In the genomic region with DNA sequence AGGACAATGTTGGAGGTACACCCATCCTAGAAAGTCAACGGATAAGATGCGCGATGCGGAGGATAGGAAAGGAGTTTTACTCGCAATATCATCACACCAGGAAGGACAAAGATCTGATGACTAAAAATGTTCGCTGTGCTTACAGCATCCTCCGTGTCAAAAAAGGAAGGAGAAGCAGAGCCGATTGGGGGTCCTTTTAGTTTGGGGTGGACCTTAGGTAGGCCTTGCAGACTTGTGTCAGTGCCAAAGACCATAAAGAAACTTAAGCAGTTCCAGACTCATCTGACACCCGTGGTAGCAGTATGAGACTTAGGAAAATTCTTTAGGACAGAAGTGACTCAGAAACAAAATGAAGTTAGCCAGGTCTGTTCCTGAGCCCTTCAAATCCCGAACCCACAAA, we compare ENCODE assay signal across 12 mouse cellular contexts. TPM values are rescaled to one million over a fixed set of nuclear protein-coding genes. Genes with fewer than 3 reads are reported as not detected.
DNase-seq lines count a peak whose midpoint lies in the region; ATAC-seq and TF ChIP-seq lines count a peak whose summit lies in the region.
"Not testable (repeated sequence)": the region's sequence is repeated elsewhere in the genome, so short reads cannot be mapped to it uniquely, and the experiment has no call there.
"Had no signal": no experiment of that assay in that cellular context is flagged by ENCODE, and none has a peak within 500 bp of the region (broad histone marks: within the 10 kb centered on the region; RNA-seq: fewer than 3 reads in every experiment).

No protein-coding gene starts in this region.

- H3K79me3 ChIP-seq in C2C12 (ENCODE audit: low read depth): peaks cover 40% of the 10 kb centered on the region

- peaks cover 21% of the 10 kb centered on the region for H3K36me3 ChIP-seq in C2C12 (ENCODE audit: control insufficient read depth, insufficient read depth)
- H3K36me3 ChIP-seq in forebrain, embryonic 14.5 days (ENCODE audit: control insufficient read depth, insufficient read depth, low read length): peaks cover 22% of the 10 kb centered on the region
- not testable (repeated sequence) for H3K36me3 ChIP-seq in heart, postnatal 0 days (replicated peaks; ENCODE audit: control insufficient read depth, insufficient read depth, low read length); midbrain, embryonic 11.5 days (ENCODE audit: control insufficient read depth, insufficient read depth, low read length)
- H3K36me3 ChIP-seq in kidney, embryonic 14.5 days (ENCODE audit: control insufficient read depth, insufficient read depth, low read length): peaks cover 21% of the 10 kb centered on the region
- H3K36me3 ChIP-seq in liver, embryonic 13.5 days: peaks cover 27% of the 10 kb centered on the region

- peak; percentile 20 for DNase-seq in embryo, embryonic 9.5 days (ENCODE audit: extremely low spot score)
- DNase-seq in forebrain, embryonic 14.5 days (ENCODE audit: low spot score); heart, postnatal 0 days (ENCODE audit: low spot score); liver, embryonic 13.5 days: not testable (repeated sequence)
- DNase-seq in midbrain, embryonic 11.5 days (ENCODE audit: low spot score, missing footprints): peak; percentile 82
- peak; percentile 7 for DNase-seq in retina, postnatal 1 day

- peak overlapping the region; percentile 14 for H3K4me3 ChIP-seq in C2C12 (ENCODE audit: insufficient read depth, poor library complexity, severe bottlenecking)
- H3K4me3 ChIP-seq in forebrain, embryonic 14.5 days (ENCODE audit: low read depth, low read length): peak overlapping the region; percentile 93
- peak overlapping the region; percentile 94 for H3K4me3 ChIP-seq in heart, postnatal 0 days (ENCODE audit: low read depth, low read length)
- peak overlapping the region; percentile 94 for H3K4me3 ChIP-seq in kidney, embryonic 14.5 days (ENCODE audit: low read length)
- peak overlapping the region; percentile 94 for H3K4me3 ChIP-seq in liver, embryonic 13.5 days (replicated peaks)
- H3K4me3 ChIP-seq in midbrain, embryonic 11.5 days (ENCODE audit: low read depth, low read length): peak overlapping the region; percentile 96

- TF ChIP-seq CTCF in C2C12 (IDR thresholded peaks at IDR 0.05; ENCODE audit: control insufficient read depth, insufficient read depth, insufficient read length); heart, postnatal 0 days (IDR thresholded peaks at IDR 0.05; ENCODE audit: low read depth): not testable (repeated sequence)

- TF ChIP-seq EP300 in heart, postnatal 0 days (IDR thresholded peaks at IDR 0.05; ENCODE audit: low read depth): not testable (repeated sequence)

- H3K27ac ChIP-seq in forebrain, embryonic 14.5 days (ENCODE audit: low read depth, low read length); kidney, embryonic 14.5 days (ENCODE audit: low read depth, low read length); midbrain, embryonic 11.5 days (ENCODE audit: low read depth, low read length): not testable (repeated sequence)
- H3K27ac ChIP-seq in heart, postnatal 0 days (ENCODE audit: low read depth): peak overlapping the region; percentile 51; the same call in 1 of the 2 replicates
- H3K27ac ChIP-seq in liver, embryonic 13.5 days: peak overlapping the region; percentile 75

- H3K9ac ChIP-seq in forebrain, embryonic 14.5 days (ENCODE audit: low read length): peak overlapping the region; percentile 48; the same call in 1 of the 2 replicates
- not testable (repeated sequence) for H3K9ac ChIP-seq in heart, postnatal 0 days (replicated peaks; ENCODE audit: low read depth, low read length)
- peak overlapping the region; percentile 96 for H3K9ac ChIP-seq in kidney, embryonic 14.5 days (ENCODE audit: low read depth, low read length)
- H3K9ac ChIP-seq in liver, embryonic 13.5 days: peak overlapping the region; percentile 68
- H3K9ac ChIP-seq in midbrain, embryonic 11.5 days (ENCODE audit: low read length): peak overlapping the region; percentile 55; the same call in 1 of the 2 replicates

- not testable (repeated sequence) for ATAC-seq in forebrain, embryonic 14.5 days; heart, postnatal 0 days (ENCODE audit: insufficient read depth, low read depth); kidney, embryonic 14.5 days (ENCODE audit: low FRiP score, low TSS enrichment); liver, embryonic 13.5 days (ENCODE audit: low read depth); midbrain, embryonic 11.5 days (ENCODE audit: low FRiP score)

- H3K27me3 ChIP-seq in C2C12 (ENCODE audit: control insufficient read depth, insufficient read depth, insufficient read length); forebrain, embryonic 14.5 days (replicated peaks; ENCODE audit: control insufficient read depth, insufficient read depth, low read length); heart, postnatal 0 days (ENCODE audit: control insufficient read depth, insufficient read depth, low read length); kidney, embryonic 14.5 days (ENCODE audit: control insufficient read depth, insufficient read depth, low read length); liver, embryonic 13.5 days; midbrain, embryonic 11.5 days (ENCODE audit: control insufficient read depth, insufficient read depth, low read length): not testable (repeated sequence)

- H3ac ChIP-seq in C2C12 (ENCODE audit: control insufficient read depth, insufficient read length, low read depth): not testable (repeated sequence)

- H3K4me1 ChIP-seq in forebrain, embryonic 14.5 days (ENCODE audit: control insufficient read depth, insufficient read depth, low read length): peaks cover 22% of the 10 kb centered on the region
- peaks cover 20% of the 10 kb centered on the region for H3K4me1 ChIP-seq in heart, postnatal 0 days (ENCODE audit: control insufficient read depth, insufficient read depth)
- H3K4me1 ChIP-seq in kidney, embryonic 14.5 days (ENCODE audit: control insufficient read depth, insufficient read depth, low read length): peaks cover 18% of the 10 kb centered on the region
- H3K4me1 ChIP-seq in liver, embryonic 13.5 days (replicated peaks): peaks cover 35% of the 10 kb centered on the region
- peaks cover 18% of the 10 kb centered on the region for H3K4me1 ChIP-seq in midbrain, embryonic 11.5 days (ENCODE audit: control insufficient read depth, insufficient read depth, low read length)

- not testable (repeated sequence) for H3K9me3 ChIP-seq in forebrain, embryonic 14.5 days (replicated peaks; ENCODE audit: control insufficient read depth, low read length); heart, postnatal 0 days (replicated peaks; ENCODE audit: control insufficient read depth, low read length); kidney, embryonic 14.5 days (ENCODE audit: control insufficient read depth, low read length); liver, embryonic 13.5 days (replicated peaks); midbrain, embryonic 11.5 days (ENCODE audit: control insufficient read depth, low read length)

- WGBS in forebrain, embryonic 14.5 days: 5% methylated on average over 9 of the region's 10 CpGs
- WGBS in heart, postnatal 0 days: under 1% methylated on average over 7 of the region's 10 CpGs
- 3% methylated on average over 9 of the region's 10 CpGs for WGBS in kidney, embryonic 14.5 days
- 3% methylated on average over 10 of the region's 10 CpGs for WGBS in liver, embryonic 13.5 days (ENCODE audit: insufficient replicate concordance)
- 9% methylated on average over 8 of the region's 10 CpGs for WGBS in midbrain, embryonic 11.5 days

- H3K79me2 ChIP-seq in C2C12 (ENCODE audit: control insufficient read depth, insufficient read depth): peaks cover 43% of the 10 kb centered on the region

- H3K4me2 ChIP-seq in forebrain, embryonic 14.5 days (ENCODE audit: low read length): peak overlapping the region; percentile 44
- peak overlapping the region; percentile 84 for H3K4me2 ChIP-seq in heart, postnatal 0 days (ENCODE audit: low read depth, low read length)
- peak overlapping the region; percentile 70 for H3K4me2 ChIP-seq in kidney, embryonic 14.5 days (replicated peaks; ENCODE audit: low read depth, low read length)
- peak overlapping the region; percentile 58 for H3K4me2 ChIP-seq in liver, embryonic 13.5 days
- peak overlapping the region; percentile 35 for H3K4me2 ChIP-seq in midbrain, embryonic 11.5 days

RNA-seq across cellular contexts. Expression of a gene that starts 0.6 kb away (rescaled TPM):
- polyA plus RNA-seq in C2C12 (2012; fragmentation: generic; extraction: Trizol): 22.0 TPM
- polyA plus RNA-seq in forebrain, embryonic 14.5 days (2014; fragmentation: Nextera tagmentation; extraction: Ambion mirVana): 26.3 and 31.3 TPM in 2 replicates
- total RNA-seq in heart, postnatal 0 days (2014; rRNA removed; ENCODE audit: low replicate concordance): 23.4 and 23.5 TPM in 2 replicates
- polyA plus RNA-seq in heart, postnatal 0 days (2015; fragmentation: Nextera tagmentation; extraction: Ambion mirVana): 8.9 and 9.6 TPM in 2 replicates
- polyA plus RNA-seq in kidney, embryonic 14.5 days (2014; fragmentation: Nextera tagmentation; extraction: Ambion mirVana): 29.9 and 41.4 TPM in 2 replicates
- polyA plus RNA-seq in liver, embryonic 13.5 days (2015; fragmentation: Nextera tagmentation; extraction: Ambion mirVana): 13.4 and 13.8 TPM in 2 replicates
- 33.1 and 34.9 TPM in 2 replicates for polyA plus RNA-seq in midbrain, embryonic 11.5 days (2014; fragmentation: Nextera tagmentation; extraction: Ambion mirVana)

RNA-seq across cellular contexts. Expression of a gene that starts 31.5 kb away (rescaled TPM):
- polyA plus RNA-seq in C2C12 (2012; fragmentation: generic; extraction: Trizol): 0.46 TPM
- polyA plus RNA-seq in forebrain, embryonic 14.5 days (2014; fragmentation: Nextera tagmentation; extraction: Ambion mirVana): 1.8 TPM in 1 of 2 replicates, not detected in the other
- not detected in 2 replicates for total RNA-seq in heart, postnatal 0 days (2014; rRNA removed; ENCODE audit: low replicate concordance)
- 0.82 TPM in 1 of 2 replicates, not detected in the other for polyA plus RNA-seq in heart, postnatal 0 days (2015; fragmentation: Nextera tagmentation; extraction: Ambion mirVana)
- polyA plus RNA-seq in kidney, embryonic 14.5 days (2014; fragmentation: Nextera tagmentation; extraction: Ambion mirVana): 1.2 and 1.9 TPM in 2 replicates
- 1.3 and 2.4 TPM in 2 replicates for polyA plus RNA-seq in liver, embryonic 13.5 days (2015; fragmentation: Nextera tagmentation; extraction: Ambion mirVana)
- polyA plus RNA-seq in midbrain, embryonic 11.5 days (2014; fragmentation: Nextera tagmentation; extraction: Ambion mirVana): 1.4 TPM in 1 of 2 replicates, not detected in the other
- total RNA-seq: gastrocnemius, adult 8-10 months; heart, postnatal 4 days; layer of hippocampus, adult 18-20 months; left cerebral cortex, postnatal 36 days had no signal

RNA-seq across cellular contexts. Expression of a gene that starts 41.1 kb away (rescaled TPM):
- polyA plus RNA-seq in C2C12 (2012; fragmentation: generic; extraction: Trizol): 422 TPM
- polyA plus RNA-seq in forebrain, embryonic 14.5 days (2014; fragmentation: Nextera tagmentation; extraction: Ambion mirVana): 527 and 537 TPM in 2 replicates
- total RNA-seq in heart, postnatal 0 days (2014; rRNA removed; ENCODE audit: low replicate concordance): 51.3 and 65.1 TPM in 2 replicates
- polyA plus RNA-seq in heart, postnatal 0 days (2015; fragmentation: Nextera tagmentation; extraction: Ambion mirVana): 210 and 213 TPM in 2 replicates
- 846 and 1,191 TPM in 2 replicates for polyA plus RNA-seq in kidney, embryonic 14.5 days (2014; fragmentation: Nextera tagmentation; extraction: Ambion mirVana)
- polyA plus RNA-seq in liver, embryonic 13.5 days (2015; fragmentation: Nextera tagmentation; extraction: Ambion mirVana): 491 and 563 TPM in 2 replicates
- 1,256 and 1,339 TPM in 2 replicates for polyA plus RNA-seq in midbrain, embryonic 11.5 days (2014; fragmentation: Nextera tagmentation; extraction: Ambion mirVana)

RNA-seq across cellular contexts. Expression of a gene that starts 41.1 kb away (rescaled TPM):
- 79.2 TPM for polyA plus RNA-seq in C2C12 (2012; fragmentation: generic; extraction: Trizol)
- polyA plus RNA-seq in forebrain, embryonic 14.5 days (2014; fragmentation: Nextera tagmentation; extraction: Ambion mirVana): 95.0 and 95.4 TPM in 2 replicates
- 27.2 and 30.6 TPM in 2 replicates for total RNA-seq in heart, postnatal 0 days (2014; rRNA removed; ENCODE audit: low replicate concordance)
- 31.6 and 33.9 TPM in 2 replicates for polyA plus RNA-seq in heart, postnatal 0 days (2015; fragmentation: Nextera tagmentation; extraction: Ambion mirVana)
- polyA plus RNA-seq in kidney, embryonic 14.5 days (2014; fragmentation: Nextera tagmentation; extraction: Ambion mirVana): 78.3 and 83.4 TPM in 2 replicates
- 74.8 and 74.9 TPM in 2 replicates for polyA plus RNA-seq in liver, embryonic 13.5 days (2015; fragmentation: Nextera tagmentation; extraction: Ambion mirVana)
- polyA plus RNA-seq in midbrain, embryonic 11.5 days (2014; fragmentation: Nextera tagmentation; extraction: Ambion mirVana): 90.4 and 104 TPM in 2 replicates

RNA-seq across cellular contexts. Expression of a gene that starts 54.7 kb away (rescaled TPM):
- polyA plus RNA-seq in C2C12 (2012; fragmentation: generic; extraction: Trizol): 37.4 TPM
- 5.9 and 10.2 TPM in 2 replicates for polyA plus RNA-seq in forebrain, embryonic 14.5 days (2014; fragmentation: Nextera tagmentation; extraction: Ambion mirVana)
- total RNA-seq in heart, postnatal 0 days (2014; rRNA removed; ENCODE audit: low replicate concordance): 27.7 and 47.0 TPM in 2 replicates
- 15.4 and 16.4 TPM in 2 replicates for polyA plus RNA-seq in heart, postnatal 0 days (2015; fragmentation: Nextera tagmentation; extraction: Ambion mirVana)
- 14.4 and 17.2 TPM in 2 replicates for polyA plus RNA-seq in kidney, embryonic 14.5 days (2014; fragmentation: Nextera tagmentation; extraction: Ambion mirVana)
- polyA plus RNA-seq in liver, embryonic 13.5 days (2015; fragmentation: Nextera tagmentation; extraction: Ambion mirVana): 1.7 and 2.3 TPM in 2 replicates
- 7.1 and 8.4 TPM in 2 replicates for polyA plus RNA-seq in midbrain, embryonic 11.5 days (2014; fragmentation: Nextera tagmentation; extraction: Ambion mirVana)

Comparison
In these comparisons a context has a peak if more than half of its experiments do, and no peak if none do; other contexts are left out.
1. H3K4me3 ChIP-seq: peak in every context shown above with its lines; median percentile 96 in midbrain, embryonic 11.5 days; 94 in heart, postnatal 0 days; 94 in kidney, embryonic 14.5 days; 94 in liver, embryonic 13.5 days; 93 in forebrain, embryonic 14.5 days; 14 in C2C12.